Mouse (Mus musculus): Measurements from ENCODE around the gene Sap25. TPM values are rescaled to one million over a fixed set of nuclear protein-coding genes. Genes with fewer than 3 reads are reported as not detected.
"Not testable (repeated sequence)": the region's sequence is repeated elsewhere in the genome, so short reads cannot be mapped to it uniquely, and the experiment has no call there.

Sap25 gene
- polyA plus RNA-seq, 1 experiment from 2014 or later = 5.6 TPM

- no peak within 1 kb of the TSS for H3K4me3 ChIP-seq (ENCODE audit: low read depth, low read length)
- H3K4me1 ChIP-seq (ENCODE audit: control insufficient read depth, insufficient read depth, low read length) = peaks cover 34% of the 10 kb centered on the region
- no peak for ATAC-seq (replicated peaks; ENCODE audit: insufficient number of reproducible peaks, low FRiP score, low TSS enrichment)
- H3K27ac ChIP-seq (ENCODE audit: low read depth, low read length) = no peak within 1 kb of the TSS
- WGBS (ENCODE audit: insufficient replicate concordance) = 30% methylated on average over 11 of the region's 11 CpGs
- H3K36me3 ChIP-seq (ENCODE audit: control insufficient read depth, insufficient read depth, low read length) = no peaks in the 10 kb centered on the region
- no peak within 1 kb of the TSS for H3K4me2 ChIP-seq
- no peaks in the 10 kb centered on the region for H3K9me3 ChIP-seq (replicated peaks; ENCODE audit: control insufficient read depth, low read length)
- H3K27me3 ChIP-seq (ENCODE audit: control insufficient read depth, insufficient read depth, low read length) = 0 out of 2 replicates have a peak, but pooled peaks cover 2% of the 10 kb centered on the region
- H3K9ac ChIP-seq (ENCODE audit: low read depth, low read length) = peak within 1 kb of the TSS; percentile 8; the same call in 1 of the 2 replicates
Observed at GRCm38 (mm10) chr5:137613550-137613949, 27.6 kb upstream of the Sap25 start, which contains the start of gene Pcolce. TSS of gene Pcolce (minus strand) at chr5:137613784.

- not testable (repeated sequence) for ATAC-seq (replicated peaks; ENCODE audit: insufficient number of reproducible peaks, low FRiP score, low TSS enrichment); H3K4me3 ChIP-seq (ENCODE audit: low read depth, low read length); H3K4me2 ChIP-seq; H3K27ac ChIP-seq (ENCODE audit: low read depth, low read length); H3K9ac ChIP-seq (ENCODE audit: low read depth, low read length); H3K27me3 ChIP-seq (ENCODE audit: control insufficient read depth, insufficient read depth, low read length); H3K9me3 ChIP-seq (replicated peaks; ENCODE audit: control insufficient read depth, low read length); H3K36me3 ChIP-seq (ENCODE audit: control insufficient read depth, insufficient read depth, low read length)
- WGBS (ENCODE audit: insufficient replicate concordance) = 89% methylated on average over 2 of the region's 2 CpGs
- peaks cover 23% of the 10 kb centered on the region for H3K4me1 ChIP-seq (ENCODE audit: control insufficient read depth, insufficient read depth, low read length)
Observed at GRCm38 (mm10) chr5:137614921-137615320, 26.2 kb upstream of the Sap25 start.

GRCm38 (mm10) chr5:137615347-137615746, 25.8 kb upstream of the Sap25 start:
- Histone ChIP-seq H3K9ac (ENCODE audit: low read depth, low read length) (no peak overlapping the region), H3K27ac (ENCODE audit: low read depth, low read length) (no peak overlapping the region), H3K4me1 (ENCODE audit: control insufficient read depth, insufficient read depth, low read length) (peaks cover 19% of the 10 kb centered on the region), H3K27me3 (ENCODE audit: control insufficient read depth, insufficient read depth, low read length) (0 out of 2 replicates have a peak, but pooled peaks cover 2% of the 10 kb centered on the region), H3K4me2 (no peak overlapping the region), H3K9me3 (replicated peaks; ENCODE audit: control insufficient read depth, low read length) (no peaks in the 10 kb centered on the region), H3K36me3 (ENCODE audit: control insufficient read depth, insufficient read depth, low read length) (no peaks in the 10 kb centered on the region), H3K4me3 (ENCODE audit: low read depth, low read length) (no peak overlapping the region)
- 86% methylated on average over 7 of the region's 7 CpGs for WGBS (ENCODE audit: insufficient replicate concordance)
- no peak for ATAC-seq (replicated peaks; ENCODE audit: insufficient number of reproducible peaks, low FRiP score, low TSS enrichment)

GRCm38 (mm10) chr5:137623937-137624530, 17.1 kb upstream of the Sap25 start:
- ATAC-seq (replicated peaks; ENCODE audit: insufficient number of reproducible peaks, low FRiP score, low TSS enrichment) = no peak

GRCm38 (mm10) chr5:137627991-137628390, 13.1 kb upstream of the Sap25 start:
- Histone ChIP-seq H3K4me3 (ENCODE audit: low read depth, low read length) (peak overlapping the region; percentile 94), H3K27me3 (ENCODE audit: control insufficient read depth, insufficient read depth, low read length) (no peaks in the 10 kb centered on the region), H3K4me1 (ENCODE audit: control insufficient read depth, insufficient read depth, low read length) (peaks cover 24% of the 10 kb centered on the region), H3K9me3 (replicated peaks; ENCODE audit: control insufficient read depth, low read length) (no peaks in the 10 kb centered on the region), H3K9ac (ENCODE audit: low read depth, low read length) (peak overlapping the region; percentile 71), H3K36me3 (ENCODE audit: control insufficient read depth, insufficient read depth, low read length) (no peaks in the 10 kb centered on the region), H3K27ac (ENCODE audit: low read depth, low read length) (peak overlapping the region; percentile 63), H3K4me2 (peak overlapping the region; percentile 83)
- no peak for ATAC-seq (replicated peaks; ENCODE audit: insufficient number of reproducible peaks, low FRiP score, low TSS enrichment)
- WGBS (ENCODE audit: insufficient replicate concordance) = 2% methylated on average over 9 of the region's 9 CpGs

More at GRCm38 (mm10) chr5:137623937-137624530, 17.1 kb upstream of the Sap25 start:
- Histone ChIP-seq H3K27ac (ENCODE audit: low read depth, low read length) (no peak overlapping the region), H3K4me1 (ENCODE audit: control insufficient read depth, insufficient read depth, low read length) (peaks cover 3% of the 10 kb centered on the region), H3K9me3 (replicated peaks; ENCODE audit: control insufficient read depth, low read length) (no peaks in the 10 kb centered on the region), H3K4me3 (ENCODE audit: low read depth, low read length) (no peak overlapping the region), H3K36me3 (ENCODE audit: control insufficient read depth, insufficient read depth, low read length) (no peaks in the 10 kb centered on the region), H3K9ac (ENCODE audit: low read depth, low read length) (no peak overlapping the region), H3K4me2 (no peak overlapping the region), H3K27me3 (ENCODE audit: control insufficient read depth, insufficient read depth, low read length) (no peaks in the 10 kb centered on the region)
- WGBS (ENCODE audit: insufficient replicate concordance) = 77% methylated on average over 11 of the region's 11 CpGs

GRCm38 (mm10) chr5:137628498-137629305, 12.4 kb upstream of the Sap25 start, which contains the start of the genes Fbxo24, Lrch4 and Gm20605:
TSS of gene Fbxo24 (minus strand) at chr5:137629002.
TSS of gene Lrch4 (plus strand) at chr5:137629121.
TSS of gene Gm20605 (plus strand) at chr5:137629175.
- under 1% methylated on average over 44 of the region's 46 CpGs for WGBS (ENCODE audit: insufficient replicate concordance)
- Histone ChIP-seq H3K27me3 (ENCODE audit: control insufficient read depth, insufficient read depth, low read length) (no peaks in the 10 kb centered on the region), H3K9me3 (replicated peaks; ENCODE audit: control insufficient read depth, low read length) (no peaks in the 10 kb centered on the region), H3K36me3 (ENCODE audit: control insufficient read depth, insufficient read depth, low read length) (peaks cover 2% of the 10 kb centered on the region; the same call in 1 of the 2 replicates), H3K27ac (ENCODE audit: low read depth, low read length) (peak within 1 kb of the TSS; percentile 95), H3K9ac (ENCODE audit: low read depth, low read length) (peak within 1 kb of the TSS; percentile 93), H3K4me1 (ENCODE audit: control insufficient read depth, insufficient read depth, low read length) (peaks cover 24% of the 10 kb centered on the region), H3K4me2 (peak within 1 kb of the TSS; percentile 93), H3K4me3 (ENCODE audit: low read depth, low read length) (peak within 1 kb of the TSS; percentile 94)
- peak; percentile 97 for ATAC-seq (replicated peaks; ENCODE audit: insufficient number of reproducible peaks, low FRiP score, low TSS enrichment)

- H3K4me2 ChIP-seq = peak overlapping the region; percentile 93
- H3K36me3 ChIP-seq (ENCODE audit: control insufficient read depth, insufficient read depth, low read length) = peaks cover 7% of the 10 kb centered on the region; the same call in 1 of the 2 replicates
- H3K9ac ChIP-seq (ENCODE audit: low read depth, low read length) = peak overlapping the region; percentile 93
- H3K9me3 ChIP-seq (replicated peaks; ENCODE audit: control insufficient read depth, low read length) = no peaks in the 10 kb centered on the region
- WGBS (ENCODE audit: insufficient replicate concordance) = under 1% methylated on average over 23 of the region's 23 CpGs
- no peaks in the 10 kb centered on the region for H3K27me3 ChIP-seq (ENCODE audit: control insufficient read depth, insufficient read depth, low read length)
- peak; percentile 35 for ATAC-seq (replicated peaks; ENCODE audit: insufficient number of reproducible peaks, low FRiP score, low TSS enrichment)
- H3K4me3 ChIP-seq (ENCODE audit: low read depth, low read length) = peak overlapping the region; percentile 94
- peak overlapping the region; percentile 95 for H3K27ac ChIP-seq (ENCODE audit: low read depth, low read length)
- H3K4me1 ChIP-seq (ENCODE audit: control insufficient read depth, insufficient read depth, low read length) = peaks cover 24% of the 10 kb centered on the region
Observed at GRCm38 (mm10) chr5:137629306-137629721, 11.8 kb upstream of the Sap25 start.

- H3K9me3 ChIP-seq (replicated peaks; ENCODE audit: control insufficient read depth, low read length) = no peaks in the 10 kb centered on the region
- peak overlapping the region; percentile 93 for H3K9ac ChIP-seq (ENCODE audit: low read depth, low read length)
- peaks cover 7% of the 10 kb centered on the region; the same call in 1 of the 2 replicates for H3K36me3 ChIP-seq (ENCODE audit: control insufficient read depth, insufficient read depth, low read length)
- H3K4me3 ChIP-seq (ENCODE audit: low read depth, low read length) = peak overlapping the region; percentile 94
- no peaks in the 10 kb centered on the region for H3K27me3 ChIP-seq (ENCODE audit: control insufficient read depth, insufficient read depth, low read length)
- 19% methylated on average over 6 of the region's 6 CpGs for WGBS (ENCODE audit: insufficient replicate concordance)
- peak overlapping the region; percentile 95 for H3K27ac ChIP-seq (ENCODE audit: low read depth, low read length)
- ATAC-seq (replicated peaks; ENCODE audit: insufficient number of reproducible peaks, low FRiP score, low TSS enrichment) = no peak
- H3K4me2 ChIP-seq = peak overlapping the region; percentile 93
- peaks cover 21% of the 10 kb centered on the region for H3K4me1 ChIP-seq (ENCODE audit: control insufficient read depth, insufficient read depth, low read length)
Observed at GRCm38 (mm10) chr5:137629906-137630545, 11.1 kb upstream of the Sap25 start.

All from heart, embryonic 11.5 days (tissue).